In the genomic region with DNA sequence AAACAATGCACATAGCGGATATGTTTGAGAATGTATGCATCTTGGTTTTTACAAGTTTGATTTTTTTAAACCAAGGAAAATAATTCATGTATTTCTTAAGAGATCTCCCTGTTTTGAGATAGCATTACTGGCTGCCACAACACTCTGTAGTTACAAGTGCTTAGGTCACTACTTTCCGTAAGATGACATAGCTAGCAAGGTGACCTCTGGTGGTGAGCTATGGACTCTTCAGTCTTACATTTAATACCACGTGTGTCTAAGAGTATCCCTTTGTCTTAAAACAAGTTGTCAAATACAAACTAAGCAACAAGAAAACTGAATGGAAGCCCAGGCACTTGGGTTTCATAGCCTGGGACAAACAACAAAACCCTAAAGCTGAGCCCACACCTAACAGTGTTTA, we compare ENCODE assay signal across 9 mouse cellular contexts. TPM values are rescaled to one million over a fixed set of nuclear protein-coding genes. Genes with fewer than 3 reads are reported as not detected.
DNase-seq lines count a peak whose midpoint lies in the region; ATAC-seq and TF ChIP-seq lines count a peak whose summit lies in the region.
"Had no signal": no experiment of that assay in that cellular context is flagged by ENCODE, and none has a peak within 500 bp of the region (broad histone marks: within the 10 kb centered on the region; RNA-seq: fewer than 3 reads in every experiment).

No protein-coding gene starts in this region.

- no peaks in the 10 kb centered on the region for H3K27me3 ChIP-seq in liver, postnatal 0 days (ENCODE audit: insufficient read depth, low read length)
- H3K27me3 ChIP-seq in splenic B cell, adult 2 months (ENCODE audit: control insufficient read depth, insufficient read depth, low read length, poor library complexity, severe bottlenecking): no peaks in the 10 kb centered on the region
- H3K27me3 ChIP-seq: liver, embryonic 15.5 days had no signal

- intact Hi-C loops in left cerebral cortex, adult 2 months (cut with DNase I): loop anchor here (5.0 kb wide), 2 partner anchors 110 to 500 kb away; a partner anchor contains a TSS

- H3K4me1 ChIP-seq in liver, postnatal 0 days (ENCODE audit: insufficient read depth): no peaks in the 10 kb centered on the region
- H3K4me1 ChIP-seq: liver, embryonic 15.5 days had no signal

- WGBS in liver, postnatal 0 days (ENCODE audit: insufficient replicate concordance): 53% methylated on average over 3 of the region's 3 CpGs

- H3K9me3 ChIP-seq in liver, postnatal 0 days (ENCODE audit: low read length): no peaks in the 10 kb centered on the region
- H3K9me3 ChIP-seq: liver, embryonic 15.5 days had no signal

- H3K27ac ChIP-seq in left cerebral cortex, adult 2 months: no peak overlapping the region
- H3K27ac ChIP-seq in liver, postnatal 0 days (ENCODE audit: low read depth): no peak overlapping the region
- H3K27ac ChIP-seq: liver, embryonic 15.5 days had no signal

- no peak for TF ChIP-seq EP300 in liver, postnatal 0 days (IDR thresholded peaks at IDR 0.05; ENCODE audit: low read depth)

- peak; percentile 53 for TF ChIP-seq CTCF in left cerebral cortex, adult 2 months (IDR thresholded peaks at IDR 0.05)
- TF ChIP-seq CTCF in liver, postnatal 0 days (IDR thresholded peaks at IDR 0.05; ENCODE audit: low read depth): peak; percentile 71

- no peak for ATAC-seq in liver, postnatal 0 days

- H3K4me2 ChIP-seq in liver, postnatal 0 days (ENCODE audit: low read depth, low read length): no peak overlapping the region
- H3K4me2 ChIP-seq: liver, embryonic 15.5 days had no signal

- no peak overlapping the region for H3K9ac ChIP-seq in liver, postnatal 0 days (replicated peaks)
- H3K9ac ChIP-seq: liver, embryonic 15.5 days had no signal

- DNase-seq in left cerebral cortex, adult 2 months (ENCODE audit: extremely low spot score in 1 of 2, low spot score in 2 of 2): no peak
- no peak for DNase-seq in left cerebral cortex, adult 18-20 months (ENCODE audit: low spot score in 2 of 2)
- DNase-seq in brain, adult 2 months (ENCODE audit: low read depth, low spot score): peak; percentile 57
- DNase-seq in heart, postnatal 4 days: peak; percentile 56
- no peak for DNase-seq in liver, postnatal 0 days
- DNase-seq in splenic B cell, adult 2 months (ENCODE audit: low read depth, low spot score): peak; percentile 64
- no peak for DNase-seq in c-Kit-positive CD71-positive TER-119-positive erythroid progenitor cells, embryonic 14.5 days (ENCODE audit: low spot score)
- no peak for DNase-seq in natural killer cell, adult 2 months (ENCODE audit: low spot score in 2 of 2)

- H3K4me3 ChIP-seq in left cerebral cortex, adult 2 months: no peak overlapping the region
- H3K4me3 ChIP-seq in liver, postnatal 0 days (ENCODE audit: low read depth, low read length): no peak overlapping the region
- H3K4me3 ChIP-seq: liver, embryonic 15.5 days had no signal

- H3K36me3 ChIP-seq in liver, postnatal 0 days (replicated peaks; ENCODE audit: insufficient read depth, low read length): peaks cover 70% of the 10 kb centered on the region
- peaks cover 29% of the 10 kb centered on the region for H3K36me3 ChIP-seq in splenic B cell, adult 2 months (ENCODE audit: control insufficient read depth, insufficient read depth, low read length, poor library complexity, severe bottlenecking)

RNA-seq across cellular contexts. Expression of a gene that starts 22.8 kb away (rescaled TPM):
- total RNA-seq in left cerebral cortex, adult 2 months (2021): 10 to 100 TPM; 23.0 to 24.3 TPM
- total RNA-seq in left cerebral cortex, adult 18-20 months (2021): 10 to 100 TPM; 22.2 to 24.8 TPM
- 10 to 100 TPM; 21.6 to 22.3 TPM for total RNA-seq in heart, postnatal 4 days (2021)
- polyA plus RNA-seq in liver, postnatal 0 days (2015; fragmentation: Nextera tagmentation; extraction: Ambion mirVana): 6.8 and 7.1 TPM in 2 replicates

Comparison
In these comparisons a context has a peak if more than half of its experiments do, and no peak if none do; other contexts are left out.
1. DNase-seq: peak in brain, adult 2 months (single experiment), heart, postnatal 4 days (single experiment) and splenic B cell, adult 2 months (single experiment); none in left cerebral cortex, adult 2 months (0 of 2), left cerebral cortex, adult 18-20 months (0 of 2), liver, postnatal 0 days (single experiment), c-Kit-positive CD71-positive TER-119-positive erythroid progenitor cells, embryonic 14.5 days (single experiment) and natural killer cell, adult 2 months (0 of 2).